Mouse (Mus musculus): ENCODE measurements around the gene Mrpl2. TPM values are rescaled to one million over a fixed set of nuclear protein-coding genes. Genes with fewer than 3 reads are reported as not detected.
A peak's percentile ranks its signal among the peaks of the same experiment; 100 is the strongest.

Gene Mrpl2
- total and polyA plus RNA-seq, 2 experiments from 2014 or later: 96.7 to 158 TPM

DNA sequence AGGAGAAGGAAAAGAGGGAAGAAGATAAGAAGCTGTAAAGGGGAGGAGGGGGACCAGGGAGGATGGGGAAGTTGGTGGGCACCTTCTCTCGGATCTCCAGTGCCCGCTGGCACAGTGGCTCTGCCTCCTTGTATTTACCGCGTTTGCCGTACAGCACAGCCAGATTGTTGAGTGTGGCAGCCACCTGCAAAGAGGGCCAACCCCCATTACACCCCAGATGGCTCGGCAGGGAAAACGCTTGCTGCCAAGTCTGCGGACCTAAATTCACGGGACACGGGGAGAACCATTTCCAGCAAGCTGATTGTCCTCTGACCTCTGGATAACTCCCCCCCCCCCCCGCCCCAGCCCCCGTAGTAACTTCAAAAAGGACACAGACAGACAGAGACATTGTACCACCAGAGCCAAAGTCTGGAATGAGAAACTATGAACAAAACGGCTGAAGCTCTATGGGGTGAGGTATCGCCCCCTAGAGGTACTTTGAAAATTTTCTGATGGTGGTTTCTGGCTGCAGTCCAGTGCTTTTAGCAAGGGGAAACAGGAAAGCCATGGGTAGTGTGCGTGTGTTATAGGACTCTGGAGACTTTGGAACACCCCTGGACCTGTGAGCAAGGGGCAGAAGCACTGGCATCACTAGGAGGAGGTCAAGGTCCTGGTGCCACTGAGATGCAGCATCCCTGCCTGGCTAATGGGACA lies 9.1 kb upstream of the Mrpl2 start:
- 22% methylated on average over 15 of the region's 15 CpGs for WGBS
- no peaks in the 10 kb centered on the region for H3K9me3 ChIP-seq (replicated peaks; ENCODE audit: control insufficient read depth, low read length)
- ATAC-seq (ENCODE audit: insufficient read depth, low read depth) (peak; percentile 49), DNase-seq (ENCODE audit: low spot score) (peak; percentile 77)
- no peak overlapping the region for H3K4me3 ChIP-seq (ENCODE audit: low read depth, low read length)
- H3K36me3 ChIP-seq (replicated peaks; ENCODE audit: control insufficient read depth, insufficient read depth, low read length): peaks cover 55% of the 10 kb centered on the region
- H3K27me3 ChIP-seq (ENCODE audit: control insufficient read depth, insufficient read depth, low read length): no peaks in the 10 kb centered on the region
- H3K4me1 ChIP-seq (ENCODE audit: control insufficient read depth, insufficient read depth): no peaks in the 10 kb centered on the region
- no peak overlapping the region for H3K9ac ChIP-seq (replicated peaks; ENCODE audit: low read depth, low read length)
- peak overlapping the region; percentile 35; the same call in 1 of the 2 replicates for H3K4me2 ChIP-seq (ENCODE audit: low read depth, low read length)
- TF ChIP-seq CTCF (IDR thresholded peaks at IDR 0.05; ENCODE audit: low read depth): peak; percentile 75
- TF ChIP-seq EP300 (IDR thresholded peaks at IDR 0.05; ENCODE audit: low read depth): no peak
- H3K27ac ChIP-seq (ENCODE audit: low read depth): no peak overlapping the region

DNA sequence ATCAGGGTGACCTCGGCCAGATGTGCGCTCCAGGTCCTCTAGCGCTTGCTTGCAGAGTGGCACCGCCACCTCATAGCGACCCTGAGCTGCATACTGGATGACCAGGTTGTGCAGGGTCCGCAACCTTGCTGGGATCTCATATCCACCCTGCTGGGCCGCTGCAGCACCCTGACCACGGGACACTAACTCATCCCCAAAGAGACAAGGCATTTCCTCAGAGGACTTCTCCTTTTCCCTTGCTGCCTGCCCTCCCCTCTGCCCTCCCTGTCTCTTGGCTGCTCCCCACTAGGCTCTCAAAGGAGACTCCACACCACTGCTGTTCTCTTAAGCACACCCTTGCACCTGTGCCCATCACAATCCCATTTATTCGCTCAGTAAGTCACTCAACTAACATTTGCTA lies 6.1 kb upstream of the Mrpl2 start:
- Histone ChIP-seq H3K27ac (ENCODE audit: low read depth) (no peak overlapping the region), H3K9me3 (replicated peaks; ENCODE audit: control insufficient read depth, low read length) (no peaks in the 10 kb centered on the region), H3K9ac (replicated peaks; ENCODE audit: low read depth, low read length) (no peak overlapping the region), H3K4me1 (ENCODE audit: control insufficient read depth, insufficient read depth) (peaks cover 5% of the 10 kb centered on the region; the same call in 1 of the 2 replicates), H3K27me3 (ENCODE audit: control insufficient read depth, insufficient read depth, low read length) (no peaks in the 10 kb centered on the region), H3K4me2 (ENCODE audit: low read depth, low read length) (no peak overlapping the region), H3K36me3 (replicated peaks; ENCODE audit: control insufficient read depth, insufficient read depth, low read length) (peaks cover 54% of the 10 kb centered on the region), H3K4me3 (ENCODE audit: low read depth, low read length) (no peak overlapping the region)
- 75% methylated on average over 9 of the region's 9 CpGs for WGBS
- no peak for ATAC-seq (ENCODE audit: insufficient read depth, low read depth)
- DNase-seq (ENCODE audit: low spot score): no peak
- TF ChIP-seq EP300 (IDR thresholded peaks at IDR 0.05; ENCODE audit: low read depth) (no peak), CTCF (IDR thresholded peaks at IDR 0.05; ENCODE audit: low read depth) (no peak)

GRCm38 (mm10) chr17:46642060-46642459 lies 4.0 kb upstream of the Mrpl2 start:
- DNase-seq (ENCODE audit: low spot score): no peak
- peaks cover 12% of the 10 kb centered on the region for H3K4me1 ChIP-seq (ENCODE audit: control insufficient read depth, insufficient read depth)
- no peak overlapping the region for H3K27ac ChIP-seq (ENCODE audit: low read depth)
- 87% methylated on average over 17 of the region's 17 CpGs for WGBS
- H3K4me3 ChIP-seq (ENCODE audit: low read depth, low read length): no peak overlapping the region
- no peaks in the 10 kb centered on the region for H3K9me3 ChIP-seq (replicated peaks; ENCODE audit: control insufficient read depth, low read length)
- H3K9ac ChIP-seq (replicated peaks; ENCODE audit: low read depth, low read length): no peak overlapping the region
- no peak for ATAC-seq (ENCODE audit: insufficient read depth, low read depth)
- H3K36me3 ChIP-seq (replicated peaks; ENCODE audit: control insufficient read depth, insufficient read depth, low read length): peaks cover 47% of the 10 kb centered on the region
- H3K4me2 ChIP-seq (ENCODE audit: low read depth, low read length): no peak overlapping the region
- no peak for TF ChIP-seq EP300 (IDR thresholded peaks at IDR 0.05; ENCODE audit: low read depth)
- TF ChIP-seq CTCF (IDR thresholded peaks at IDR 0.05; ENCODE audit: low read depth): no peak
- no peaks in the 10 kb centered on the region for H3K27me3 ChIP-seq (ENCODE audit: control insufficient read depth, insufficient read depth, low read length)

- Histone ChIP-seq H3K36me3 (replicated peaks; ENCODE audit: control insufficient read depth, insufficient read depth, low read length) (peaks cover 47% of the 10 kb centered on the region), H3K27ac (ENCODE audit: low read depth) (0 out of 2 replicates have a peak overlapping the region, but pooled peaks have one; percentile 28), H3K9me3 (replicated peaks; ENCODE audit: control insufficient read depth, low read length) (no peaks in the 10 kb centered on the region), H3K4me1 (ENCODE audit: control insufficient read depth, insufficient read depth) (peaks cover 13% of the 10 kb centered on the region), H3K9ac (replicated peaks; ENCODE audit: low read depth, low read length) (0 out of 2 replicates have a peak overlapping the region, but pooled peaks have one; percentile 71), H3K4me3 (ENCODE audit: low read depth, low read length) (peak overlapping the region; percentile 95; the same call in 1 of the 2 replicates), H3K27me3 (ENCODE audit: control insufficient read depth, insufficient read depth, low read length) (no peaks in the 10 kb centered on the region), H3K4me2 (ENCODE audit: low read depth, low read length) (peak overlapping the region; percentile 93)
- WGBS: 85% methylated on average over 12 of the region's 12 CpGs
- ATAC-seq (ENCODE audit: insufficient read depth, low read depth): no peak
- DNase-seq (ENCODE audit: low spot score): no peak
- TF ChIP-seq CTCF (IDR thresholded peaks at IDR 0.05; ENCODE audit: low read depth): no peak
These were observed 1.8 kb upstream of the Mrpl2 start for GRCm38 (mm10) chr17:46644152-46644805.

DNA sequence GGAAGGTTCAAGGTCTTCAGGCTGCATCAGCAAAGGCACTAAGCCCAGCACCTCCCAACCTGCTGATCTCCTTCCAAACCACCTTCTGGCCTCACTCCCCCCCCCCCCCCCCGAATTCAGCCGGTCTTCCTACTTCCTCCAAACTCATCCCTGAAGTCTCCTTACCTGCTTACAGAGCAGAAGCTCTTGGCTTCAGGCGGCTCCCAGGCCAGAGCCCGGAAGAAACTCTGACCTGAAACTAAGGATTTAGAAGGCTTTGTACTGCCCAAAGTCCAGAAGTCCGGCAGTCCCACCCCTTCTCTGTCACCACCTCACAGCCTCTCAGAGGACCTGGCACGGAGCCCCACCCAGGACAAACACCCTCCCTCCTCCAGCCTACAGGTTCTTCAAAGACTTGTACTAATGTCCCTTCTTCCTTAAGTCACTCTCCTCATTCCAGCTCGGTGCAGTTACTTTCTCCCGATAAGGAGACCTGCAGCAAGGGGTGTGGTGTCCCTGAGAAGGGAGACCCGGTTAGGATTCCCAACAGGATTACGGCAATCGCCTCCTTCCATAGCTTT lies 1.0 kb upstream of the Mrpl2 start:
- Histone ChIP-seq H3K9ac (replicated peaks; ENCODE audit: low read depth, low read length) (peak overlapping the region; percentile 71), H3K4me2 (ENCODE audit: low read depth, low read length) (peak overlapping the region; percentile 93), H3K4me3 (ENCODE audit: low read depth, low read length) (peak overlapping the region; percentile 95), H3K9me3 (replicated peaks; ENCODE audit: control insufficient read depth, low read length) (no peaks in the 10 kb centered on the region), H3K27me3 (ENCODE audit: control insufficient read depth, insufficient read depth, low read length) (no peaks in the 10 kb centered on the region), H3K27ac (ENCODE audit: low read depth) (peak overlapping the region; percentile 71), H3K36me3 (replicated peaks; ENCODE audit: control insufficient read depth, insufficient read depth, low read length) (peaks cover 40% of the 10 kb centered on the region), H3K4me1 (ENCODE audit: control insufficient read depth, insufficient read depth) (peaks cover 13% of the 10 kb centered on the region)
- DNase-seq (ENCODE audit: low spot score) (no peak), ATAC-seq (ENCODE audit: insufficient read depth, low read depth) (no peak)
- WGBS: 8% methylated on average over 10 of the region's 11 CpGs
- TF ChIP-seq CTCF (IDR thresholded peaks at IDR 0.05; ENCODE audit: low read depth) (no peak), EP300 (IDR thresholded peaks at IDR 0.05; ENCODE audit: low read depth) (no peak)
